Mouse (Mus musculus) 3134 (cell line): ENCODE results near the gene Msmp.
A peak's percentile ranks its signal among the peaks of the same experiment; 100 is the strongest.

Experiments
- DNase-seq: peaks from one replicate; pipeline ENCODE4 v3.0.0-alpha.2; 2011; ENCODE audit warnings: low spot score; ENCODE audit not compliant: insufficient read length; ENCODE audit errors: extremely low read depth

The Msmp gene

DNA sequence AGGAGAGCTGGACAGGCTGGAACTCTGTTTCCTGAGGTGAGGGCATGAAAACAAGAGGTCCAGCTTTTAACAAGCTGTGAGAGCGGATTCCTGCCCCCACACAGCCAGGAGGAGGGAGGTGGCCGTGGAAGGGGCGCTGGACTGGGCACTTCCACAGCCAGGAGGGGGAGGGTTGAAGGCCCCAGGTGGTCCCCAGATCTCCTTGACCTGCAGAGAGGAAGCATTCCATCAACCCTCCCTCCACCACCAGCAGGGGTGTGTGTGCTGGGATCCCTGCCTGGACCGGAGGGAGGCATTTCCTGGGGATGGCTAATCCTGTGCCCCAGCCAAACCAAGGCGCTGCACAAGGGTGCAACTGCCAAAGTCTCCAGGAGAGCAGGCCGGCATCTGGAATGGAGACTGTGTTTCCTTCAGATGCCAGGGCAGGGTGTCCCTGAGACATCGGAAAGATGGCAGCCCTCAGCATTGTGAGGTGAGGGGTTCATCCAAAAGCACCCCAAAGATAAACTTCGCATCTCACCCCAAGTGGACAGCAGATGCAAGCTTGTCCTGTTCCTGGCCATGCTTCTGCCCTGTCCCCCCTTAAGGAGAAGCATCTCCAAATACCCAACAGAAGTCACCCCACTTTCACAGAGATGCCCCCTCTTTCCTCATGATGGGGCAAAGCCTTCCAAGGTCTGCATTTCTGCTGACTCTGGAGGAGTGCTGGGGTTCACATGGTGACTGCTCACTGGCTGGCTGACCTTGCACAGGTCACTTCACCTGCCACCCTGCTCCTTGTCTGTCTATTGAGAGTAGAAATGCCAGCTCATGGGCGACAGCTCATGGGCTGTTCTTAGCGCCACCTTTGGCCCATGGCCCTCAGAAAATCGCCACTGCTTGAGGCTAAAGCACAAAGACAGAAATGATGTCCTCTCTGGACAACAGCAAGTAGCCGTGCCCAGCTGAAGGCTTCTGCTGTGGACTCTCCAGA is at the start of gene Msmp:
Msmp (minus strand) TSS at position 51 of the 973 bp plus-strand sequence.
- no peak for DNase-seq

DNA sequence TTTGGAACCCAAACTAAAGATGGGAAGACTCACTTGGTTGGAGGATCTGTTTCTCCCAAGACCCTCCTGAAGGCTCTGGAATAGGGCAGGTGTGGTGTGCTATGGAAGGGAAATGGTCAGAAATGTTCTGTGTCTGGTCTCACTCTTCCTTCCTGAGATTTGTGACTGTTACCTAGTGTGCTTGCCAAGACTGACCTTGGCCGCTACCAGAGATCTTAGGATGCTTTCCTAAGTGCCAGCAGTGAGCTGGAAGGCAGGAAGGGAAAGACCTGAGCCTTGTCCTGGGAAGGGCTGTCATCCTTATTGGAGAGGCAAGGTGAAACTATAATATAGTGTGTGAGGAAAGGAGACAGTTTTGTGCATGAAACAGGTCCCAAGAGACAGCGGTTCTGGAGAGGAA is 49.4 kb upstream of the Msmp start:
- no peak for DNase-seq

DNA sequence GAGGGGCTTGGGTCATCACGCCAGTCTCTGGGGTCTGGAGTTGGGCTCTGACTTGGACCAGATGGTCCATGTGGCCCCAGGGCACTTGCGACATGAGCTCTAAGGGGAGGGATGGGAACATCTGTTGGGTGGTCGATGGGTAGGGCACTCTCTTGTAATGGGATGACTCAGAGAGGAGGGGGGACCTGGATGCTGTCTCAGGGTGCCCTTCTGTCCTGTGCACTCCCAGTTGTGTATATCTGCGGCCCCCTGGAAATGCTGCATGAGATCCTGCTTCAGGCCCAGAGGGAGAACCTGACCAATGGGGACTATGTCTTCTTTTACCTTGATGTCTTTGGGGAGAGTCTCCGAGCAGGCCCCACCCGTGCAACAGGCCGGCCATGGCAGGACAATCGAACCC is 49.0 kb upstream of the Msmp start:
- no peak for DNase-seq

DNA sequence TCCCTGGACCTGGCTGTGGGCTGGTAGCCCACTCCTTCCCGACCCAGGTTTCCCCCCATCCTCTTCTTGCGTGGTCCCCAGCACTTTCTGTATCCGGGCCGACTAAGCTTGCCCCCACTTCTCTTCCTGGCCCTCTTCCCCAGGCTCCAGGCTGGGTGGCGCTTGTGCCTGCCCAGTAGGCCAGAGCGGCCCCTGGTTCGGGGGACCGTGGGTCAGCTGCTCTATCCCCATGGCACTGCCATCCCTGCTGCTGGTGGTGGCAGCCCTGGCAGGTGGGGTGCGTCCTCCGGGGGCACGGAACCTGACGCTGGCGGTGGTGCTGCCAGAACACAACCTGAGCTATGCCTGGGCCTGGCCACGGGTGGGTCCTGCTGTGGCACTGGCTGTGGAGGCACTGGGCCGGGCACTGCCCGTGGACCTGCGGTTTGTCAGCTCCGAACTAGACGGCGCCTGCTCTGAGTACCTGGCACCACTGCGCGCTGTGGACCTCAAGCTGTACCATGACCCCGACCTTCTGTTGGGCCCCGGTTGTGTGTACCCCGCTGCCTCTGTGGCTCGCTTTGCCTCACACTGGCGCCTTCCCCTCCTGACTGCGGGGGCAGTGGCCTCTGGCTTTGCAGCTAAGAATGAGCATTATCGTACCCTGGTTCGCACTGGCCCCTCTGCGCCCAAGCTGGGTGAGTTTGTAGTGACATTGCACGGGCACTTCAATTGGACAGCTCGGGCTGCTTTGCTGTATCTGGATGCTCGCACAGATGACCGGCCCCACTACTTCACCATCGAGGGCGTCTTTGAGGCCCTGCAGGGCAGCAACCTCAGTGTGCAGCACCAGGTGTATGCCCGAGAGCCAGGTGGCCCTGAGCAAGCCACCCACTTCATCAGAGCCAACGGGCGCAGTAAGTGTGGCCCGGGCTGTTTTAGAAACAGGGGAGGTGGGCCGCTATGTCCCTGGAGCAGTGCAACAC is 47.9 kb upstream of the Msmp start:
- DNase-seq = peak; percentile 40

DNA sequence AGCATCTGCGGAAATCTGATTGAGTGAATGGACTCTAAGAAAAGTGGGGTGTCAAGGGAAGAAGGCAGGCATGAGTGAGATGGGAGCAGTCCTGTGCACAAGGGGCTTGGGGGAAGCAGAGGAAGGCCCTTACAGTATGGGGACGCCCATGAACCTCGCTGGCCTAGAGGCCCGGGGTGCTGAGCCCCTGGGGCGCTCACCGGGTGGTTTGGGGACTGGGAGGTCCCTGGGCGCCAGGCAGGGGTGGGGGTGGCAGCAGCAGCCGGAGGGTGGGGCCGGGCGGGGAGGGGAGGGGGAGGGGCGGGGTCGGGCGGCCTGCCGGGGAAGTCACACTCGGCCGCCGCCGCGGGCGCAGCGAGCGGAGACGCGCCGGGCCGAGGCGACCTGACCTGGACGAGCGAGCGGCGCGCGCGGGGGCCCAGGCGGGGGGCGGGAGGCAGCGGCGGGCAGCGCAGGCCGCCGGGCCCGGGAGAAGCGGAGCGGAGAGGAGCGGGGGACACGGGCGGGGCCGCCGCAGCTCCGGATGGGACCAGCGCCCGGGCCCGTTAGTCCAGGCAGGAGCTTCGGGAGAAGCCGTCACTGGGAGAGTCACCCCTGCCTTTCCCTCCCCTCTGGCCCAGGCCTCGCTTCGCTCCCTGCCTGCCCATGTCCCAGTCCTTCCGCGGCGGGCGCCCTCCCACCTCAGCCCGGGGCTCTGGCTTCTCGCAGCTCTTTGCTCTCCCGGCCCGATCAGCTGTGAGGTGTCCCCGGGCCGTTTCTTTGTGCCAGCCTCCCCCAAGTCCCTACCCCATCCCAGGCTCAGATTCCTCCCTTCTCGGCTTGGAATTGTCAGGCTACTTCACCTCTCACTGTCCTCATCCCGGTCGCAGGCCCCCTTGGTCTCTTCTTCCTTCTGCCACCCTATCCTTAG is 47.0 kb upstream of the Msmp start, which contains the start of gene Npr2:
Npr2 (plus strand) TSS at position 890 of the 910 bp plus-strand sequence.
- DNase-seq = peak; percentile 74

DNA sequence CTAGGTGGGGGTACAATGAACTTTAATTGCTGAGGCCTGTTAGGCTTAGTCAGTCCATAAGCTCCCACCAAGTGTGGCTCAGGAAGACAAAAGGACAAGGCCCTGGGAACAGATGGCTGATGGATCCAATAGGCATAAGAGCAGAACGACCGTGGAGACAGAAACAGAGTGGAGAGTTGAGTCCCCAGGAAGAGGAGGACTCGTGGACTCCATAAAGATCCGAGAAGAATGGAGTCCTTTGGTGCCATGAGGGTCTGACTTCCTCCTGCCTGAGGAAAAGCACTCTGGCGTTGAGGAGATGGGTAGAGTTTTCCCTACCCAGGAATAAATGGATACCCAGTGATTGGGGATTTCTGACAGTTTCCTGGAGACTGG is 46.4 kb upstream of the Msmp start:
- no peak for DNase-seq

DNA sequence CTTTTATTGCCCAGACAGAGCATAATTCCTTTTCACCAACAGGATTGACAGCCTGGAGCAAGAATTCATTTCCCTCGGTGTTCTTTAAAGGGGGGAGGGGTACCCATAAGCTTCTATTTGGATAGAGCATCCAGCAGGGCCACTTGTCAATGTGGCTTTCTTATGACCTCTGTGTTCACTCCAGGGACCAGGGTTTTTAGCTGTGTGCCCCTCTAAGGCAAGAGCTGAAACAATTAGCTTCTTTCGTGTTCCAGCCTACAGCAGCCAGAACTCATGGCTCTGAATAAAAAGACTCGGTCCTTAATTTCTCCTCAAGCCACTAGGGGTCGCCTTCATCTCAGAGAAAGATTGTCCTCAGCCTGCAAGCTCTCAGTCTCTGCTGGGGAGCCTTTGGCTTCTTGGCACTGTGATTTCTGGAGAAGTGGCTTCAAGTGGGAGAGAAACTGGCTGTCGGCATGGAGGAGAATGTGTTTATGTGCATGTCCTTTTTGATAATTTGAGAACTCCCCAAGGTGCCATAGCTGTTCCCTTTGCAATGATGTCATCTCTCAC is 45.8 kb upstream of the Msmp start:
- DNase-seq = peak; percentile 48

DNA sequence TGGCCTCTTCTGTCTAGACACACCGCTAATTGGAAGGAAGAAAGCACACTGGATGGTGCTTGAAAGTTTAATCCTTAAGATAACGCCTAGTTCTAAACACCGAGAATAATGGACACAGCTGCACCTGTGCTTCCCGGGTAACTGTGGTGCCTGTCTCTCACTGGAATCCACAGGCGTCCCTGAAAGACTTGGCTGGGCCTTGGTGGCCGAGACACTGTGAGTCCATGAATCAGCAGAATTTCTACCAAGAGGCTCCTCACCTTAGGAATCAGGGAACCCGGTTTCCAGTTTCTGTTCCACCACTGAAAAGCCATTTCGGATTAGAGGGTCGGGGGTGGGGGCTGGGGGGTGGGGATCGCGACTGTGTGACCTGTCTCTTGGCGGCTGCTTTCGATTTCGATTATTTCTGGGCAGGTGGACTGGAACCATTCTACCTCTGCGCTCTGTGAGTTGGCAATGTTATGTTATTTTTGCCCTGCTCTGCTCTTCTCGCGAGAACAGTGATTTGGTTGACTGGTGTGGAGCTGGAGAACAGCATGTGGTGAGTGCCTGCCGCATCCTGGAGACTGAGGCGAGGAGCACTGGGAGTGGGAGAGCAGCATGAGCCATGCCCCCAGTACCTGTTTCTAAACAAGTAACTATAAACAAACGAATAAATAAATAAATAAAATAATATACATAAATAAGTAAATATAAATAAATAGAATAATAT is 45.0 kb upstream of the Msmp start:
- DNase-seq = no peak

DNA sequence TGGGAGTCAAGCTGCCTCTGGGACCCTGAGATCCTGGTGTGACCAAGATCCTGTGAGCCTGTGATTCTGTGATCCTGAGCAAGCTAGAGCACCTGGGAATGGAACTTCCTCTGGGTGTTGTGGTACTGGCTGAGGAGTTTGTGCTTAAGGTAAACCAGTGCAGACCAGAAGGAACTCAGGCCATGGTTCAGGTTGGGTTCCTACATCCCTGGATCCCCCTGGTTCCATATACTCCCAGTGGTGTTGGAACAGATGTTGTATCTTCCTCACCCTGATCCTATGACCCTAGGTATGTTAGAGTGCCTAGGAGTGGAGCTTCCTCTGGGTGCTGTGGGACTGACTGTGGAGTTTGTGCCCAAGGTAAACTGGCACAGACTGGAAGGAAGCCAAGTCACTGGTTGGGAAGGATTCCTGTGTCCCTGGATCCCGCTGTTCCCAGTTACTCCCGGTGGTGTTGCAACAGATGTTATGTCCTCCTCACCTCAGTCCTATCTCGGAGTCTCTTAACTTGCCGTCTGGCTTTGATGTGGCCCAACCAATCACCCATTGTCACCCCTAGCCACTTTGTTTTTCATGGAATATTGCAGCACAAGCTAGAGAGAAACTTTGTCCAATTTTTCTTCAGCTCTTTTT is 36.0 kb upstream of the Msmp start:
- no peak for DNase-seq

DNA sequence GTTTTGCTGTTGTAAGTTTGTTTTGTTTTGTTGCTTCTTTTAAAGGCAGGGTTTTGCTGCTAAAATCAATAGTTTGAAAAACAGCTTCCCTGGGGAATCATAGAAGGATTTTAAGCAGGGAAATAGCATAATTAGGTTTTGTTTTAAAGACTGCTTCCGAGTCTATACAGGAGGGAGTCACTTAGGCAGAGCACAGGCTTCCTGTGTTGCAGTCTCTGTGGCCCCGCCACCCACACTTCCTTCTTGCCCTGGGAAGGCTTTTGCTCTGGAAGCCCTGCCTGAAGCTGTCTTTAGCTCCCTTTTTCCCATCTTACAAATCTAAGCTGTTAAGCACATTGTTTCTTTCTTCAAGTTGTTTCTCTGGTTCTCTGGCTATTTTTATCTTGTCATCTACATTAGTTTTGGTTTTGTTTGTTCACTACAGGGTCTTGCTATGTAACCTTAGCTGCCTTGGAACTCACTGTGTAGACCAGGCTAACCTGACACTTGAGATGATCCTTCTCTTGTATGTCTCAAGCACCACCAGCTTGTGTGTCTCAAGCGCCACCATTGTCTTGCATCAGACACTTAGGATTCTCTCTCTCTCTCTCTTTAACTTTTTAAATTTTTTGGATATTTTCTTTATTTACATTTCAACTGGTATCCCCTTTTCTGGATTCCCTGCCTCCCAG is 28.9 kb upstream of the Msmp start:
- DNase-seq = no peak

DNA sequence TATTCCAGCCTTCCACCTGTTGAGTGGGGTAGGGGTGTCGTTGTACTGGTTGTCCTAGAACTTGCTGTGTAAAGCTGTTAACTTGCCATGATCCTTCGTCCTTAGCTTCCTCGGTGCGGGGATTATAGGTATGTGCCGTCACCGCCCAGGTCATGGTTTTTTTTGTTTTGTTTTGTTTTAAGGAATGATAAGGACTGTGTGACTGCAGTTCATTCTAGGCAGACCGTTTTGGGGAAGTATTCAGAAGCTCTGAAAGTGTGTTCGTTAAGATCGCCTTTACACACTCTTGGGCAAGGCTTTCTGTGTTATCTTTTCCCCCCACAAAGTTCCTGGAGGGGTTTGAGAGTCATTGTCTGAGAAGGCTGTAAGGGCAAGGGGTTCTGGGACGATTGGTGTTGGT is 28.2 kb upstream of the Msmp start:
- DNase-seq = no peak

DNA sequence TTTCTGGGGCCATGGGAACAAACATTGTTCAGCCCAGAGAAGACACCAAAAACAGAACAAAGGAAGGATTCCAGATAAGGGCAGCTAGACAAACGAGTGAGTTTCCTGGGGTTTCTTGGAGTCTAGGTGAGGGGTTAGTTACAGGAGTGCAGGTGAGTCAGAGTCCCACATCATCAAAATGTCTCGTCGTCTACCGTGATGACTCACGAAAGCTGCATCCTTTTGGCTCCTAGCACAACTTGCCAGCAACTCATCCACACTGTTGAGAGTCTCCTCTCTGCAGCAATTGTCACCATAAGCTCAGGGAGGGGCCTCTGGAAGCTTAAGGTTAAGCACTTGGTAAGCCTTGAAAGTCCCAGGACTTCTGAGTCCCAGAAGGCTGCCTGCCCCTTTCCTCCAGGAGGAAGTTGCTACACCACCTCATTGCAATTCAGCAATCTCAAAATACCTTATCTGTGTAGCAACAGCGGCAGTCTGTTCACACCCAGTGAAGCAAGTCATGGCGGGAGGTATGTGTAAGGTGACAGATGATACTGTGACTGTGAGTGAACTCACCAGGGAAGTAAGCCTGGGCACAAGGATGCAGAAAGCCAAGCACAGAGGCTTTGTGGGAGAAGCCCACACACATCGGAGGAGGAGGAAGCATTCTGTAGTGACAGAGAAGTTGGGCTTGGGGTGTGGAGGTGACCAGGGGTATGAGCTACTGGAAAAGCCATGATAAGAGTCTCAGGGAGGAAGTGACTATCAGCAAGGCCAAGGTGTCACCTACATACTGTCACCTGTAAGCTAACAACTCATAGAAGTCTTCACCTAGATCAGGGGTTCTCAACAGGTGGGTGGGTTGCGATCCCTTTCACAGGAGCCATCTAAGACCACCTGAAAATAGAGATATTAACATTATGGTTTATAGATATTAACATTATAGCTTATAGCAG is 20.7 kb upstream of the Msmp start:
- no peak for DNase-seq

DNA sequence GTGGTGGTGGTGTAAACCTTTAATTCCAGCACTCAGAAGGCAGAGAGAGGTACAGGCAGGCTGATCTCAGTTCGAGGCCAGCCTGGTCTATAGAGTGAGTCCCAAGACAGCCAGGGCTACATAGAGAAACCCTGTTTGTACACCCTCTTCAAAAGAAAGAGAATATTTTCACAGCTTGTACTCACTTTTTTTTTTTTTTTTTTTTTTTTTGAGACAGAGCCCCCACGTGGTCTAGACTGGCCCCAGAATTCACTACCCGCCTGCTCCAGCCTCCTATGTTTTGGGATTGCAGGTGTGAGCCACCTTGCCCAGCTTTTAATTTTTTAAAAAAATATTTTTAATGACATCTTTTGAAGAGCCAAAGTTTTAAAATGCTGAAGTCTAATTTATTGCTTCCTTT is 19.8 kb upstream of the Msmp start:
- DNase-seq = no peak

DNA sequence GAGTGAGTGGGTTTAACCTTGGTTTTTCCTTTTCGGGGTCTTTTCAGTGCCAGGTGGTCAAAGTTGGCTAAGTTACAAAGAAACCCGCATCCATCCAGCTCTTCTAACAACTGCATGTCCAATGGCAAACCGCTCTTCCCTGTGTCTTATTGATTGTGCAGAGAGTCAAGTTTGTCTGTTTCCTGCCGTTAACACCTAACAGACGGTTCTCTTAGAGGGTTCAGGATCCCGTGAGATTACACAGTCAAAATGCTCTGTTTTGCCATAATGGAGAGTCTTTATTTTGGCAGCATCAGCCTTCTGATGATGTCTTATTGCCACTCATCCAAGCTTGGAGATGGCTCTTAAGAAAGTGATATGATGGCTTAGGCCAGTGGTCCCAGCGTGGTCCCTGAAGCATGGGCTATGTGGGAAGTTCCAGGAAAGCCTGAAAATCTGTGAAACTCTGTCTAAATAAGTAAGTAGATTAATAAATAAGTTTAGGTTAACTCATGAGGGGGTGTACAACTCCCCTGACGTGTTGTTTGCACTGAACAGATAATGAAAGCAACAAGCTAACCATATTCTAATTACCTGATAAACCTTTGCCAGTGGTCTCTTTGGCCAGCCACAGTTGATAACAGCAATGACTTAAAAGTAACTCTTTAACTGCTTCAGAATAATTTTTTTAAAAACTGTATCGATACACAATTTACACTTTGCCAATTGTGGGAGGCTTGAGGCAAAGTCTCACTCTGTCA is 16.1 kb upstream of the Msmp start:
- DNase-seq = no peak

DNA sequence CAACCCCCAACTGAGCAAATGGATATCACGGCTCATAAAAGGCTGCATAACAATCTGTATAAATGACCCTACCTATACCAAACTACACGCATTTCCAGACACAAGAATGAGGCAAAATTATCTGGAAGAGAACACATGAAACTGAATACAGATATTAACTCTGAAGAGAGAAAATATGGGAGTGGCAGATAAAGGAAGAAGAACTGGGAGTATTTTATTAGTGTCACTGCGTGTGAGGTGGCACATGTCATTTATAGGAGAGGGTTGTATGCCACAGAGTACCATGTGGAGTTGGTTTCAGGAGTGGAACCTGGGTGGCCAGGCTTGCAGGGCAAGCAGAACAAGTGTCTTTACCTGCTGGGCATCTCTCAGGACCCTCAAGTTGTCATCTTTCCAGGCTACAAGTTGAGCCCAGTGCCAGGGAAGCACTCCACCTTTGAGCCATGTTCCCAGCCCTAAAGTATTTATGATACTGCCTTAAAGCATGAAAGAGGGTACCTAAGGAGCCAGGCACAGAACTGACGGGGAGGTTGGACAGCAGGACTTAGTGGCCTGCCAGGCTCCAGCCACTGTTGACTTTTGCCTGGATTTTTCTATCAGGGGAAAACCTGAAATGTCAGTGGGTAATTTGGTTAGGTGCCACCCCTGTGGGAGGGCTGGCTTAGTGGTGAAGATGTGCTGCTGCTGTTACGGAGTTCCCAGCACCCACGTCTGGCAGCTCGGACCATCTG is 14.5 kb upstream of the Msmp start:
- no peak for DNase-seq

DNA sequence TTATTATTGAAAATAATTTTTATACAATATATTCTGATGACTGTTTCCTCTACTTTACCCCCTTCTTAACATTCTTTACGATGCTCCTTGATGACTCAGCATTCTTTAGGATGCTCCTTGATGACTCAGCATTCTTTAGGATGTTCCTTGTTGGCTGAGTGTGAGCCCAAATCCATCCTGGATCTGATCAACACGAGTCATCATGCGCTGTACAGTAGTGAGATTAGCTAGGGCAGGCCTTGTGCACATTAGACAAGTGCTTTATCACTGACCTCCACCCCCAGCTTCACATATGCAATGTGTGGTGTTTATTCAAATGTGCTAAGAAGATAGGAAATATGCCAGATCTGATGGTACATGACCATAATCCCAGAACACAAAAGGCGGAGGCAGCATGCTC is 13.9 kb upstream of the Msmp start:
- DNase-seq = no peak
